Mouse (Mus musculus) R1 (cell line): Measurements from ENCODE around the gene Ppp1r35.
A peak's percentile ranks its signal among the peaks of the same experiment; 100 is the strongest.
"Not testable (repeated sequence)": the region's sequence is repeated elsewhere in the genome, so short reads cannot be mapped to it uniquely, and the experiment has no call there.

Experiments
- DNase-seq: peaks from one replicate; pipeline ENCODE4 v3.0.0-alpha.2; 2018; ENCODE audit warnings: low read depth, low spot score

Gene Ppp1r35

DNA sequence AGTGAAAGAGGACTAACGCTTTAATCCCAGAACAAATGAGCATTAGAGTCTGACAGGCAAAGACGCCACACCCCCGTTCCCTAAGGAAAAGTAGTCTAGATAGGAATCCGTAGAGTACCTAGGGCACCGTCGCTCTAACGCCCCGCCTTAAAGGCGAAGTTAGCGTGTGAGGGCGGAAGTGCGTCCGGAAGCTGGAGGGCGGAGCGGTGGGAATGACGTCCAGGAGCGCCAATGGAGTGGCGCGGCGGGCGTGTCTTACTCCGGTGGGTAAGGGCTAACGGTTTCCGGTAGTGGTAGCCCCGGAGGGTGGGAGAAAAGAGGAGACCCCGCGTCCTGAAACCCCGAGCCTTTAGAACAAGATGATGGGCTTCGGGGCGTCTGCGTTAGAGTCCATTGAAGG is at the start of gene Ppp1r35:
Ppp1r35 (plus strand) TSS at position 215 of the 400 bp plus-strand sequence.
- peak; percentile 98 for DNase-seq

DNA sequence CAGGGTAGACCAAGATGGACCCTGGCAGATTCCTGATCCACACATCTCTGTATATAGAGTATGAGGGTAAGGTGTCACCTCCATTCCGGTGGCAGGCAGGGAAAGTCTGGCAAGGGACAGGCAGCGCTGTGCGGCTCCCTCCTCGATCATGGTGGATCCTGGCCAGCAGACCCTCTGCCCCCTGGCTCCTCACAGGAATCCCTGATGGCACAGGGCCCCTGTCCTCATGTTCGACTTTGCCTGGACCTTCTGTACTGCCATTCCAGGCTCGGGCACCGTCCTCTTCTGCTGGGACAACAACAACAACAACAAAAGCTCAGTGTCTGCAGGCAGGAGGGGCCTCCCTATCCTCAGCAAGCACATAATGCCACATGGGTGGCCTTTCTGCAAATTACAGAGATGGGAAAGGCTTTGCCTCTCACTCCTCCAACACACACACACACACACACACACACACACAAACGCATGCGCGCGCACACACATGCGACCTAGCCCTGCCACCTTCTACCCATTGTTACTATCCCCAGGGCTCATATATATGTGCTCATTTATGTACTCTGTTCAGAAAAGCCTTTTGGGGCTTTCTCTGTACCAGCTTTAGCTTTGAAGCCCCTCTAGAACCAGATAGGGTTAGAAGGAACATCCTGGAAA is 44.9 kb upstream of the Ppp1r35 start:
- DNase-seq = no peak

GRCm38 (mm10) chr5:137734289-137735061 is 44.2 kb upstream of the Ppp1r35 start:
- peak; percentile 96 for DNase-seq

GRCm38 (mm10) chr5:137737400-137737940 is 41.2 kb upstream of the Ppp1r35 start:
- peak; percentile 84 for DNase-seq

- no peak for DNase-seq
Measured at GRCm38 (mm10) chr5:137738516-137738915, 40.1 kb upstream of the Ppp1r35 start.

GRCm38 (mm10) chr5:137739471-137739870 is 39.2 kb upstream of the Ppp1r35 start:
- no peak for DNase-seq

GRCm38 (mm10) chr5:137740506-137740905 is 38.1 kb upstream of the Ppp1r35 start:
- DNase-seq = no peak

DNA sequence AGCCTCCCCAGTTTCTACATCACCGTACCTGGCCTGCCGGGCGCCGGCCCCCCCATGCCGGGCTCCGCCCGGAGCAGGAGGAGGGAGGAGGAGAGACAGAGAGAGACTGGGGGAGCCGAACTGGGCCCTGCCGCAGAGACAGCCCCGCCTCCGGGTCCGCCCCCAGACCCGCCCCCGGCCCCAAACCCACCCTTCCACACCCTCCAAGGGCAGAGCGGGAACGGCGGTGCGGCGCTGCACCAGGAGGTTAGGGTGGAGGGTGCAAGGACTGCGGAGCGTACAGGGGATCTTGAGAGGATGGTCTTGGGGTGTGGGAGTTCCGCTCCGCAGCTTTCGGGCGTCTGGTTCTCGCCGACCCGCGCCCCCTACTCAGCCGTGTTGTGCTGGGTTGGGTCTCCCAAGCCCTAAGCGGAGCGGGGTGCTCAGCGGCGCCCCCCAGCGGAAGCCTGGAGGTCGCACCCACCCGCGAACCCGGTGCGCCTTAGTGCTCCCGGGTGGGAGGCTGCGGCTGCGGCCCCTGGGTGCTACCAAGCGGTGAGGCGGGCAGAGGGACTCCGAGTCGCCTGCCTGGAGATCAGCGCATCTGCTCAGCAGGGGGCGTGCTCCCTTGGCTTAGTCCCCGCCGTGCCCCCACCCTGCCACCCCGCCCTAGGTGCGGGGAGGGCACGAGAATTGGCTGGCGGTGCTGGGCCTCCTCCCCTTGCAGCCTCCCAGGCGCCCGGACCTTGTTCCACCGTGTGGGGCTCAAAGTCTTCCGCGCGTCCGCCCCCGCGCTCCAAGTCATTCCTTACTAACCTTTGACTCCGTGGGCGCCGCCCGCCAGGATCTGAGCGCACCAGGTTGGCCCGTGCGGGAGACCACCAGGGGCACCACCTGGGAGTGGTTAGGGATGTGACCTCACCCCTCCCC is 37.4 kb upstream of the Ppp1r35 start, which contains the start of gene Nyap1:
Nyap1 (minus strand) TSS at position 585 of the 909 bp plus-strand sequence.
- peak; percentile 90 for DNase-seq

DNA sequence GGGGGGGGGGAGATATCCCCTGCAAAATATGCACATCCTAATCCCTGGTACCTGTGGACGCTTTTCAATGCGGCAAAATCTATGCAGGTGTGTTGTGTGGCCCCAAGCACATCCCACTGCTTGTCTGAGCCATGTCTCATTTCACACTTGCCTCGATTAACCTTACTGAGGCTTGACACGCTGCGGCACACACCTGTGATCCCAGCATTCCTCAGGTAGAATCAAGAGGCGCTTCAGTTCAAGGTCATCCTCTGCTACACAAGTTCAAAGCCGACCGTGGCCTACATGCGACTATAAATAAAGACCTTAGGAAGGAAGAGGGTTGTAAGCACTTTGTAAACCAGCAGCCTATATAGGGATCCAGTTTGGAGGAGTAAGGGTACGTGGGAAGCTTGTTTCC is 36.6 kb upstream of the Ppp1r35 start:
- no peak for DNase-seq

DNA sequence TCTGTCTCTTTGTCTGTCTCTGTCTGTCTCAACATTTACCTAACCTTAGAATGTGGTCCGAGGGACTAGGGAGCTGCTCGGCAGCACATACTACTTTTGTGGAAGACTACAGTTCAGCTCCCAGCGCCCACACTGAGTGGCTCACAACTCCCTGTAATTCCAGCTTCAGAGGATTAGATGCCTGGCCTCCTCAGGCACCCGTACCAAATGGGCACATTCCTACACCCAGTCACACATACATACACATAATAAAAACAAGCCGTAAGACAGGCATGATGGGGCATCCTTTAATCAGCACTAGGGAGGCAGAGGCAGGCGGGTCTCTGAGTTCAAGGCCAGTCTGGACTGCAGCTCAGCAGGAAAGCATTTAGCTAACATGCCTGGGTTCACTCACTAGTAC is 35.8 kb upstream of the Ppp1r35 start:
- no peak for DNase-seq

DNA sequence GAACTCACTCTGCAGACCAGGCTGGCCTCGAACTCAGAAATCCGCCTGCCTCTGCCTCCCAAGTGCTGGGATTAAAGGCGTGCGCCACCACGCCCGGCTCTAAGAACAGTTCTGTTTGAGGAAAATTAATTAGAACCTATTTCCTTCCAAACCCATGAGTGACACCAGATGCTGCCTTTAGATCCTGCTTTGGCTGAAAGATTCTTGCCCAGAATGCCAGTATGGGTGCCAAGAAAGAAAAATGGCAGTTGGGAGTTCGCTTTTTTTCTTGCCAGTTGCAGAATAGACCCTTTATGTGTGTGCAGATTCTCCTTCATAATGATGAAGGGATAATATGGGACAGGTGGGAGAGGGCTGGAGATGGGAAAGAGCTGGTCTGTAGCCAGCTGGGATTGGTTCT is 34.5 kb upstream of the Ppp1r35 start:
- no peak for DNase-seq

GRCm38 (mm10) chr5:137745214-137746171 is 33.2 kb upstream of the Ppp1r35 start, which contains the start of gene Tsc22d4:
Gene Tsc22d4, plus strand, starts transcription at chr5:137745730.
- peak; percentile 99 for DNase-seq

DNA sequence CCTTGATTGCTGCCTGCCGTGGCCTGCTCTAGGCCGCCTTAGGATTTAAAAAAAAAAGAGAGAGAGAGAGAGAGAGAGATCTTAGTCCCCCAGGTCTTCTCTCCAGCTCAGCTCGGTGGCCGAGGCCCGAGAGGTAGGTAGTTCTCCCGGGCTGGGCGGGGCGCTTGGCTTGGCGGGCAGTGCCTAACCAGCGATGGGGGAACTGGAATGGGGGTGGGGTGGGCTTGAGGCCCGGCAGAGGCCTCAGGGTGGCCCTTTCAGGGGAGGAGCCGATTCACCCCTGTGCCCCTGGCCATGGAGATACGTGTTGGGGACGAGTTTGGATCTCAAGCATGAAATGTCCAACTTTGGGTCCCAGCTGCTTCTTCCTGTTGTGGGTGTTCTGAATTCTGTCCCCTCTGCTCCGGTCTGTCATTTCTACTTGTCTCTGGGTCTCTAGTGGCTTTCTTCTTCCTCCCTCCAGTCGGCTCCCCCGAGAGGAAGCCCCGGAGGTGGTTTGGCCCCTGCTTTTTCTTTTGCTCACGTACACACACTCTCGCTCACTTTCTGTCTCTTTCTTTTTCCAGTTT is 32.3 kb upstream of the Ppp1r35 start:
- no peak for DNase-seq

DNA sequence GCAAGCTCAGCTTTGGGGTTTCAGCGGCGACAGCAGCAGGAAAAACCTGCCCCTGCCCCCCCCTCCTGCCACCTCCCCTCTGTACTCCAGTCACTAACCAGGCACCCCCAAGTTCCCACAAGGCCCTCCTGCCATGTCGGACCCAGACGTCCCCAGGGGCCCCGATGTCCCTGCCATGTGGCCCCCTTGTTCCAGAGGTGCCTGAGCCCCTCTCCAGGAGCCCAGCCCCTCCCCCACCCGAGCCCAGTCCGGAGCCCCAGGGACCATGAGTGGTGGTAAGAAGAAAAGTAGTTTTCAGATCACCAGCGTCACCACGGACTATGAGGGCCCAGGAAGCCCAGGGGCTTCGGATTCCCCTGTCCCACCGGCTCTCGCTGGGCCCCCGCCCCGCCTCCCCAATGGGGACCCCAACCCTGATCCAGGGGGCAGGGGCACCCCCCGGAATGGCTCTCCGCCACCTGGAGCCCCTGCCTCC is 31.8 kb upstream of the Ppp1r35 start:
- DNase-seq = no peak

GRCm38 (mm10) chr5:137747326-137747961 is 31.2 kb upstream of the Ppp1r35 start:
- no peak for DNase-seq

- no peak for DNase-seq
Measured at GRCm38 (mm10) chr5:137748130-137748770, 30.4 kb upstream of the Ppp1r35 start.

GRCm38 (mm10) chr5:137749196-137749836 is 29.3 kb upstream of the Ppp1r35 start:
- peak; percentile 54 for DNase-seq

GRCm38 (mm10) chr5:137750212-137750611 is 28.4 kb upstream of the Ppp1r35 start:
- DNase-seq = not testable (repeated sequence)
